Mouse (Mus musculus) forebrain, embryonic 13.5 days (tissue): Measurements from ENCODE around the gene Ang. TPM values are rescaled to one million over a fixed set of nuclear protein-coding genes. Genes with fewer than 3 reads are reported as not detected.

Source experiments
- ATAC-seq: fragments of 200-750 bp; cut with Nextera tagmentation; 2 replicates; pipeline ENCODE4 v1.8.0; 2017
- H3K27ac ChIP-seq: fragments of 300-500 bp; sonication (generic); 2 replicates; pipeline ENCODE4 v1.5.1; 2015; ENCODE audit warnings: inconsistent platforms, mild to moderate bottlenecking, moderate library complexity
- H3K27me3 ChIP-seq: fragments of 300-500 bp; sonication (generic); 2 replicates; pipeline ENCODE4 v1.6.1; 2015; ENCODE audit warnings: mild to moderate bottlenecking, inconsistent platforms
- H3K36me3 ChIP-seq: fragments of 300-500 bp; sonication (generic); 2 replicates; pipeline ENCODE4 v1.6.1; 2015; ENCODE audit warnings: mild to moderate bottlenecking, inconsistent platforms; ENCODE audit not compliant: poor library complexity, severe bottlenecking
- H3K4me1 ChIP-seq: fragments of 300-500 bp; sonication (generic); 2 replicates; pipeline ENCODE4 v1.6.1; 2015; ENCODE audit warnings: inconsistent platforms
- H3K4me2 ChIP-seq: fragments of 300-500 bp; sonication (generic); 2 replicates; pipeline ENCODE4 v1.6.1; 2015; ENCODE audit warnings: inconsistent platforms, mild to moderate bottlenecking, moderate library complexity
- H3K4me3 ChIP-seq: fragments of 300-500 bp; sonication (generic); 2 replicates; pipeline ENCODE4 v1.5.1; 2015; ENCODE audit warnings: mild to moderate bottlenecking, inconsistent platforms
- H3K9ac ChIP-seq: fragments of 300-500 bp; sonication (generic); 2 replicates; pipeline ENCODE4 v1.6.1; 2015; ENCODE audit warnings: mild to moderate bottlenecking, inconsistent platforms
- H3K9me3 ChIP-seq: fragments of 300-500 bp; sonication (generic); replicated peaks from 2 replicates; pipeline ENCODE4 v1.6.1; 2016; ENCODE audit warnings: inconsistent platforms
- WGBS: fragments of 180-500 bp; shearing (Covaris S2); methylation state at CpG from one replicate; pipeline ENCODE4 v1.1.7; 2015; 5-methylcytosine and 5-hydroxymethylcytosine counted together
- polyA plus RNA-seq: library from polyadenylated mRNA; unstranded; fragments of >200 nt; fragmentation: Nextera tagmentation; extraction: Ambion mirVana; gene quantifications from 2 replicates; pipeline ENCODE4 v1.2.1, GENCODE M21; 2015

Gene Ang
- polyA plus RNA-seq, 1 experiment from 2014 or later: 0.93 TPM

GRCm38 (mm10) chr14:51106449-51106967 is 15.6 kb downstream of the Ang start:
- Histone ChIP-seq H3K27me3 (no peaks in the 10 kb centered on the region), H3K9ac (no peak overlapping the region), H3K9me3 (no peaks in the 10 kb centered on the region), H3K4me3 (no peak overlapping the region), H3K27ac (no peak overlapping the region), H3K36me3 (no peaks in the 10 kb centered on the region), H3K4me1 (no peaks in the 10 kb centered on the region), H3K4me2 (no peak overlapping the region)
- no peak for ATAC-seq

GRCm38 (mm10) chr14:51111966-51112365 is 21.0 kb downstream of the Ang start:
- H3K36me3 ChIP-seq: no peaks in the 10 kb centered on the region
- no peak overlapping the region for H3K4me3 ChIP-seq
- ATAC-seq: no peak
- H3K4me2 ChIP-seq: no peak overlapping the region
- WGBS: 80% methylated on average over 3 of the region's 3 CpGs
- no peaks in the 10 kb centered on the region for H3K27me3 ChIP-seq
- H3K9me3 ChIP-seq: no peaks in the 10 kb centered on the region
- H3K4me1 ChIP-seq: no peaks in the 10 kb centered on the region
- H3K9ac ChIP-seq: no peak overlapping the region
- H3K27ac ChIP-seq: no peak overlapping the region

GRCm38 (mm10) chr14:51113476-51113875 is 22.5 kb downstream of the Ang start:
- no peak overlapping the region for H3K27ac ChIP-seq
- WGBS: 26% methylated on average over 9 of the region's 9 CpGs
- no peak overlapping the region for H3K4me2 ChIP-seq
- no peaks in the 10 kb centered on the region for H3K36me3 ChIP-seq
- no peaks in the 10 kb centered on the region for H3K27me3 ChIP-seq
- no peak for ATAC-seq
- H3K9ac ChIP-seq: no peak overlapping the region
- H3K9me3 ChIP-seq: no peaks in the 10 kb centered on the region; the same call in 1 of the 2 replicates
- H3K4me1 ChIP-seq: no peaks in the 10 kb centered on the region
- H3K4me3 ChIP-seq: no peak overlapping the region

GRCm38 (mm10) chr14:51113916-51114560 is 23.1 kb downstream of the Ang start, which contains the start of gene Eddm3b:
Gene Eddm3b (plus strand): TSS chr14:51114426.
- 45% methylated on average over 12 of the region's 12 CpGs for WGBS

GRCm38 (mm10) chr14:51125684-51126083 is 34.7 kb downstream of the Ang start:
- ATAC-seq: no peak
- no peaks in the 10 kb centered on the region for H3K9me3 ChIP-seq
- no peak overlapping the region for H3K27ac ChIP-seq
- H3K36me3 ChIP-seq: no peaks in the 10 kb centered on the region
- no peak overlapping the region for H3K4me2 ChIP-seq
- H3K4me1 ChIP-seq: no peaks in the 10 kb centered on the region
- no peak overlapping the region for H3K9ac ChIP-seq
- 88% methylated on average over 6 of the region's 6 CpGs for WGBS
- H3K27me3 ChIP-seq: no peaks in the 10 kb centered on the region
- H3K4me3 ChIP-seq: no peak overlapping the region

More at GRCm38 (mm10) chr14:51113916-51114560, 23.1 kb downstream of the Ang start, which contains the start of gene Eddm3b:
- ATAC-seq: no peak
- H3K9ac ChIP-seq: no peak within 1 kb of the TSS
- H3K36me3 ChIP-seq: no peaks in the 10 kb centered on the region
- H3K4me1 ChIP-seq: no peaks in the 10 kb centered on the region
- no peak within 1 kb of the TSS for H3K4me3 ChIP-seq
- no peaks in the 10 kb centered on the region; the same call in 1 of the 2 replicates for H3K9me3 ChIP-seq
- no peak within 1 kb of the TSS for H3K4me2 ChIP-seq
- no peaks in the 10 kb centered on the region for H3K27me3 ChIP-seq
- no peak within 1 kb of the TSS for H3K27ac ChIP-seq

GRCm38 (mm10) chr14:51127648-51128258 is 36.8 kb downstream of the Ang start:
- Histone ChIP-seq H3K4me3 (no peak overlapping the region), H3K4me2 (no peak overlapping the region), H3K36me3 (no peaks in the 10 kb centered on the region), H3K27me3 (no peaks in the 10 kb centered on the region), H3K9me3 (no peaks in the 10 kb centered on the region), H3K9ac (no peak overlapping the region), H3K27ac (no peak overlapping the region), H3K4me1 (no peaks in the 10 kb centered on the region)
- no peak for ATAC-seq
- 79% methylated on average over 2 of the region's 2 CpGs for WGBS

GRCm38 (mm10) chr14:51128775-51129623 is 38.0 kb downstream of the Ang start:
- no peak overlapping the region for H3K4me3 ChIP-seq
- no peaks in the 10 kb centered on the region for H3K27me3 ChIP-seq
- H3K27ac ChIP-seq: no peak overlapping the region
- ATAC-seq: no peak
- WGBS: 87% methylated on average over 9 of the region's 9 CpGs
- H3K36me3 ChIP-seq: no peaks in the 10 kb centered on the region
- H3K9me3 ChIP-seq: no peaks in the 10 kb centered on the region
- no peak overlapping the region for H3K9ac ChIP-seq
- no peak overlapping the region for H3K4me2 ChIP-seq
- no peaks in the 10 kb centered on the region for H3K4me1 ChIP-seq

GRCm38 (mm10) chr14:51129624-51129975 is 38.6 kb downstream of the Ang start:
- ATAC-seq: no peak
- H3K9me3 ChIP-seq: no peaks in the 10 kb centered on the region
- 79% methylated on average over 4 of the region's 4 CpGs for WGBS

GRCm38 (mm10) chr14:51130315-51130940 is 39.5 kb downstream of the Ang start:
- Histone ChIP-seq H3K36me3 (no peaks in the 10 kb centered on the region), H3K4me3 (no peak overlapping the region), H3K9me3 (no peaks in the 10 kb centered on the region), H3K4me2 (no peak overlapping the region), H3K4me1 (no peaks in the 10 kb centered on the region), H3K9ac (no peak overlapping the region), H3K27ac (no peak overlapping the region), H3K27me3 (no peaks in the 10 kb centered on the region)
- ATAC-seq: no peak
- WGBS: 96% methylated on average over 9 of the region's 9 CpGs

More at GRCm38 (mm10) chr14:51129624-51129975, 38.6 kb downstream of the Ang start:
- Histone ChIP-seq H3K4me1 (no peaks in the 10 kb centered on the region), H3K4me3 (no peak overlapping the region), H3K36me3 (no peaks in the 10 kb centered on the region), H3K4me2 (no peak overlapping the region), H3K9ac (no peak overlapping the region), H3K27me3 (no peaks in the 10 kb centered on the region), H3K27ac (no peak overlapping the region)

- no peak overlapping the region for H3K27ac ChIP-seq
- H3K36me3 ChIP-seq: no peaks in the 10 kb centered on the region
- no peak overlapping the region for H3K4me3 ChIP-seq
- H3K9ac ChIP-seq: no peak overlapping the region
- H3K9me3 ChIP-seq: no peaks in the 10 kb centered on the region
- no peak for ATAC-seq
- no peaks in the 10 kb centered on the region for H3K4me1 ChIP-seq
- H3K4me2 ChIP-seq: no peak overlapping the region
- 78% methylated on average over 7 of the region's 7 CpGs for WGBS
- H3K27me3 ChIP-seq: no peaks in the 10 kb centered on the region
These were observed 40.3 kb downstream of the Ang start for GRCm38 (mm10) chr14:51131086-51131815.

- WGBS: 93% methylated on average over 4 of the region's 4 CpGs
- no peaks in the 10 kb centered on the region for H3K27me3 ChIP-seq
- no peak overlapping the region for H3K27ac ChIP-seq
- H3K9me3 ChIP-seq: no peaks in the 10 kb centered on the region
- no peak overlapping the region for H3K4me3 ChIP-seq
- no peak for ATAC-seq
- H3K4me2 ChIP-seq: no peak overlapping the region
- H3K4me1 ChIP-seq: no peaks in the 10 kb centered on the region
- H3K36me3 ChIP-seq: no peaks in the 10 kb centered on the region
- H3K9ac ChIP-seq: no peak overlapping the region
These were observed 41.4 kb downstream of the Ang start for GRCm38 (mm10) chr14:51132372-51132771.
